Mouse (Mus musculus): ENCODE data around the gene Soga3. TPM values are rescaled to one million over a fixed set of nuclear protein-coding genes. Genes with fewer than 3 reads are reported as not detected.

Soga3 gene
- polyA plus RNA-seq, 1 experiment: not detected

DNA sequence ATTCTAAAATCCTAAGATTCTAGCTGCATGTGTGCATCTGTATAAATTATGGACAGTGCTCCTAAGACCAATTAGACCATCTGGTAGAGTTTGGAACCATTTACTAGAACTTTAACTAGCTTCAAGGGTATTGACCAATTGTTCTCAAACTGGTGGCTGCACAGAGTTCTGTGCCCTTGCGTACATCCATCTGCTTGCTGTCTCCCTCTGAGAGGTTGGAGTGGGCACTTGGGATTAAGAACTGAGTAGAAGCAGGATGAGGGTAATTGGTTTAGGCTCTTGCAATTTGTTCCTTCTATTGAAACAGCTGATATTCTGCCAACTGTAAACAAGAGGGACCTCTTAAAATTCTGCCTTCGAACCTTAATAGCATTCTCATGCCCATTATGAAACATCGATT lies 11.7 kb downstream of the Soga3 start:
- TF ChIP-seq GATA1 (IDR thresholded peaks at IDR 0.05; ENCODE audit: low read length) (no peak), TAL1 (IDR thresholded peaks at IDR 0.05; ENCODE audit: low read length) (no peak)
- Histone ChIP-seq H3K4me1 (ENCODE audit: control insufficient read depth) (no peaks in the 10 kb centered on the region), H3K27me3 (ENCODE audit: control insufficient read depth) (no peaks in the 10 kb centered on the region), H3K9me3 (ENCODE audit: control insufficient read depth, low read length) (no peaks in the 10 kb centered on the region), H3K36me3 (ENCODE audit: control insufficient read depth) (no peaks in the 10 kb centered on the region), H3K4me3 (replicated peaks) (no peak overlapping the region)

DNA sequence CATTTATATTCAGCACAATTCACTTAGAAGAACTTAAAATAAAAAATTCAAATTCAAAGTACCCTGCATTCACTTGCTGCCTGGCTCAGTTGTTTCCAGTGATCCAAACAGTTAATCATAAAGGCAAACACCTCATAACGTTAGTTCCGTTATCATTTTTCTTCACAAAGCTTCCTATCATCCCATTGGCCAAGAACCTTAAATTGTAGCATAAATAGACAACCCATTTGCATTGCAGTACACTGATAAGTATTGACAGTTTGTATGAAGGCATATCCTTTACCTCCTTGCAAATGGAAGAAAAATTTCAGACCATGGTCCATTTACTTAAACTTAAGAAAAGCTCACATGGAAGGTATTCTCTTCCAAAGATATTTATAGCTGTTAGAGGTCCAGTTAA lies 18.0 kb downstream of the Soga3 start:
- Histone ChIP-seq H3K4me3 (replicated peaks) (no peak overlapping the region), H3K9me3 (ENCODE audit: control insufficient read depth, low read length) (no peaks in the 10 kb centered on the region), H3K27me3 (ENCODE audit: control insufficient read depth) (no peaks in the 10 kb centered on the region), H3K36me3 (ENCODE audit: control insufficient read depth) (no peaks in the 10 kb centered on the region), H3K4me1 (ENCODE audit: control insufficient read depth) (no peaks in the 10 kb centered on the region)
- no peak for TF ChIP-seq GATA1 (IDR thresholded peaks at IDR 0.05; ENCODE audit: low read length)

DNA sequence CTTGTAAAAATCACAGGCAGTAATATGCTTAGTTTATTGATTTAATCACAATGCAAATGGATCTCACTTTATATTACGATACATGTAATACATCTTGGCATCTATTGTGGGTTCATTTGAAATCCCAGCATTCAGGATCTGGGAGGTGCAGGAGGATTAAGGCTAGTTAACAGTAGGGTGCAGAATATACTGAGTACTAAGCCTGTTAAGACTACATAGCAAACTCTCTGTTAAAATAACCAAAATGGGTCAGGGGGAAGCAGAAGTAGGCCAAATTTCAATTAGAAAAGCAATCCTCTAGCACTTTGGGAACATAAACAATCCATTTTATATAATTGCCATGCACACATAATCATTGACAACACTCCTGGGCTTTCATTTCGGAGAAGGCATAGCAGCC lies 30.1 kb downstream of the Soga3 start:
- no peaks in the 10 kb centered on the region for H3K27me3 ChIP-seq (ENCODE audit: control insufficient read depth)
- H3K9me3 ChIP-seq (ENCODE audit: control insufficient read depth, low read length): no peaks in the 10 kb centered on the region
- H3K4me3 ChIP-seq (replicated peaks): no peak overlapping the region
- H3K4me1 ChIP-seq (ENCODE audit: control insufficient read depth): no peaks in the 10 kb centered on the region
- no peak for TF ChIP-seq GATA1 (IDR thresholded peaks at IDR 0.05; ENCODE audit: low read length)
- TF ChIP-seq TAL1 (IDR thresholded peaks at IDR 0.05; ENCODE audit: low read length): no peak
- H3K36me3 ChIP-seq (ENCODE audit: control insufficient read depth): no peaks in the 10 kb centered on the region

DNA sequence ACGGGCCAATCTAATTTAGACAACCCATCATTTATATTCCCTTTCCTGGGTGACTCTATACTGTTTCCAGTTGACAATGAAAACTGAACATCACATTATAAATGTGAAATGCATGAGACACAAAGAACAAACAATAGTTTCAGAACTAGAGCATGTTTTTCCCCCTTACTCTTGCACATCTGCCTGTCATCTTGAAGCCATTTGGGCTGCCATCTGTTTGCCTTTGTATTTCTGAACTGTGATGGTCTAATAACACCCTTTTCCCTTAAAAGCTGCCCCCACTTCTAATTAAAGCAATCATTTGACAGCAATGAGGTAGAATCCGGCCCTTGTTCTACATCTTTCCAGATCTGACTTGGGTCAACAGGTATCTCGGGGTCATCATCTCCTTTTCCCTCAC lies 32.0 kb downstream of the Soga3 start:
- no peaks in the 10 kb centered on the region for H3K4me1 ChIP-seq (ENCODE audit: control insufficient read depth)
- no peaks in the 10 kb centered on the region for H3K36me3 ChIP-seq (ENCODE audit: control insufficient read depth)
- H3K4me3 ChIP-seq (replicated peaks): no peak overlapping the region
- no peaks in the 10 kb centered on the region for H3K27me3 ChIP-seq (ENCODE audit: control insufficient read depth)
- TF ChIP-seq TAL1 (IDR thresholded peaks at IDR 0.05; ENCODE audit: low read length) (no peak), GATA1 (IDR thresholded peaks at IDR 0.05; ENCODE audit: low read length) (no peak)
- no peaks in the 10 kb centered on the region for H3K9me3 ChIP-seq (ENCODE audit: control insufficient read depth, low read length)

DNA sequence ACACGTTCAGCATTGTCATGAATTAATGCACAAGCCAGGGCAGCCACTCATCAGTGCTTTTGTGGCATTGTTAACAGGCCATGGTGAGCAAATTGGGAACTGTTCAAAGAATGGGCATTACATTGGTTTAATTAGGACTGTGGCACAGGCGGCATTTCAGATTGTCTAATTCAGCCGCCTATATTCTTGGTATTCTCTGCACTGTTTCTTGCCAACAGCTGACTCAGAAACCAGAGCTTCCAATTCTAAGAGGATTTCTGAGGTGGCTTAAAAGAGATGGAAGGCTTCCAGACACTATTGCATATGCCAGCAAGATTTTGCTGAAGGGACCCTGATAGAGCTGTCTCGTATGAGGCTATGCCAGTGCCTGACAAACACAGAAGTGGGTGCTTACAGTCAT lies 33.2 kb downstream of the Soga3 start:
- no peak overlapping the region for H3K4me3 ChIP-seq (replicated peaks)
- no peaks in the 10 kb centered on the region for H3K36me3 ChIP-seq (ENCODE audit: control insufficient read depth)
- no peaks in the 10 kb centered on the region for H3K27me3 ChIP-seq (ENCODE audit: control insufficient read depth)
- TF ChIP-seq GATA1 (IDR thresholded peaks at IDR 0.05; ENCODE audit: low read length): no peak
- TF ChIP-seq TAL1 (IDR thresholded peaks at IDR 0.05; ENCODE audit: low read length): no peak
- no peaks in the 10 kb centered on the region for H3K4me1 ChIP-seq (ENCODE audit: control insufficient read depth)
- H3K9me3 ChIP-seq (ENCODE audit: control insufficient read depth, low read length): no peaks in the 10 kb centered on the region

DNA sequence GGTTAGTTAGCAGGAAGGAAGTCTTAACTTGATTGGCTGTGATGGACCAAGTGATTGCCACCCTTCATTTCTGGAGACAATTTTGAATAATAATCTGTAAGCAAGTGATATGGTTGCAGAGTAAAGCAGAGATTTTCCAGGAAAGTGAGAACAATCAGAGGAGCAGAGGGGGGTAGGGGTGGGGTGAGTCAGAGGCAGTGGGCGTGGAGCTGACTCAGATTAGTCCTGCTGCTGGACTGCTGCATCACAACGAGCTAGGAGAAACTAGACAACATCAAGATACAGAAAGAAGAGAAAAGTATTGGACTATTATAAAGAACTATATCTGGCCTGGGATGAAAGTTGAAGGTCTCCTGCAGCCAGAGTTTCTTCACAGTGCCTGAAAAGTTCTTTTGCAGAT lies 34.4 kb downstream of the Soga3 start:
- no peaks in the 10 kb centered on the region for H3K4me1 ChIP-seq (ENCODE audit: control insufficient read depth)
- TF ChIP-seq TAL1 (IDR thresholded peaks at IDR 0.05; ENCODE audit: low read length): no peak
- no peak for TF ChIP-seq GATA1 (IDR thresholded peaks at IDR 0.05; ENCODE audit: low read length)
- H3K4me3 ChIP-seq (replicated peaks): no peak overlapping the region
- no peaks in the 10 kb centered on the region for H3K27me3 ChIP-seq (ENCODE audit: control insufficient read depth)
- H3K36me3 ChIP-seq (ENCODE audit: control insufficient read depth): no peaks in the 10 kb centered on the region
- H3K9me3 ChIP-seq (ENCODE audit: control insufficient read depth, low read length): no peaks in the 10 kb centered on the region

DNA sequence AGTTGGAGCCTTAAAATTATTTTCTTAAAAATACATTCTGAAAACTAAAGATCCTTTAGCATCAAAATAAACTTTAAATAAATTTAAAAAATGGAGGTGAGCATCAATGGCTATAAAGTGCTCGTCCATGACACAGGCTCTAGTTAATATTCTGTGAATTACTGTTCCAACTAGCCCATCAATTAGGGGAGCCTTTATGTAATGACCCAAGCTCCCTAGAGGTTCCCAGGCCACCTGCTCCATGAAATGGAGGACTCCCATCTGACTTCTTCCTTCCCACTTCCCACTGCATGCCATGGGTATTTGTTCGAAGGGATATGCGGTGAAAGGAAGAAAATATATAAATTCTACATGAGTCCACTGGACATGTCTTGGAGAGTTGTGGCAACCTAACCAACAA lies 36.6 kb downstream of the Soga3 start:
- Histone ChIP-seq H3K9me3 (ENCODE audit: control insufficient read depth, low read length) (no peaks in the 10 kb centered on the region), H3K4me1 (ENCODE audit: control insufficient read depth) (no peaks in the 10 kb centered on the region), H3K36me3 (ENCODE audit: control insufficient read depth) (no peaks in the 10 kb centered on the region), H3K4me3 (replicated peaks) (no peak overlapping the region), H3K27me3 (ENCODE audit: control insufficient read depth) (no peaks in the 10 kb centered on the region)
- TF ChIP-seq TAL1 (IDR thresholded peaks at IDR 0.05; ENCODE audit: low read length) (no peak), GATA1 (IDR thresholded peaks at IDR 0.05; ENCODE audit: low read length) (no peak)

DNA sequence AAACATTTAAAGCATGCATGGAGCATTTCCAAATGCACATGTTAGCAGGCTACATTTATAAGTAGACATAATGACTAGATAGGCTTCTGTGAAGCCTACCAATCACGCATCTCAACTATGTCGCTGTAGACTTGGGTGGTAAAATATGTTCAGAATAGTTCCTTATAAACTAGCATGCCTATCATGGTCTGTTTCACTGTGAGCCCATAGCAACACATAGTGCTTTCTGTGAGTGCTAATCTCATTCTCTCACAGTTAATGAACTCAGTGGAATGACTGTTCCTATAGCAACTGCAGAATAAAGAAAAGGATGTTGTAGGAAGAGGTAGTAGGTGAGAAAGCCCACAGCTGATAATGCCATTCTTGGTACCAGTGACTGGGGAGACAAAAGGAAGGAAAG lies 37.4 kb downstream of the Soga3 start:
- Histone ChIP-seq H3K36me3 (ENCODE audit: control insufficient read depth) (no peaks in the 10 kb centered on the region), H3K27me3 (ENCODE audit: control insufficient read depth) (no peaks in the 10 kb centered on the region), H3K4me3 (replicated peaks) (no peak overlapping the region), H3K9me3 (ENCODE audit: control insufficient read depth, low read length) (no peaks in the 10 kb centered on the region), H3K4me1 (ENCODE audit: control insufficient read depth) (no peaks in the 10 kb centered on the region)
- TF ChIP-seq GATA1 (IDR thresholded peaks at IDR 0.05; ENCODE audit: low read length) (no peak), TAL1 (IDR thresholded peaks at IDR 0.05; ENCODE audit: low read length) (no peak)

DNA sequence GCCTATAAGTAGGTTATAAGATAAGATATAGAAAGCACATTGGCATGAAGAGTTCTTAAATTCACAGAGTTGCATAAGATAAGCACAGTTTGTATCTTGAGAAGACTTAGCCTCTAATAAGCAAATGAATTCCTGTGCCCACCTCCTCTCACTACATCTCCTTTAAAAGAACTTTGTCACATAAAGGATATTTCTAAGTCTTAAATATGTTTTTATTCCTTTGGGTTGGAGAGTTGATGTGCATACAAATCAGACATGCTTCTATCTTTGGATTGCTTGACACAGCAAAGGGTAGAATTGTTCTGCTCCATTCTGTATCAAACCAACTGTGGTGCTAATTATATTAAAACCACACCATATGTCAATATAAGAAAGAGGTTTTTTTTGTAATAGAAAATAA lies 50.1 kb downstream of the Soga3 start:
- H3K36me3 ChIP-seq (ENCODE audit: control insufficient read depth): no peaks in the 10 kb centered on the region
- H3K4me3 ChIP-seq (replicated peaks): no peak overlapping the region
- no peaks in the 10 kb centered on the region for H3K4me1 ChIP-seq (ENCODE audit: control insufficient read depth)
- no peaks in the 10 kb centered on the region; the same call in 1 of the 2 replicates for H3K27me3 ChIP-seq (ENCODE audit: control insufficient read depth)
- no peak for TF ChIP-seq TAL1 (IDR thresholded peaks at IDR 0.05; ENCODE audit: low read length)
- no peak for TF ChIP-seq GATA1 (IDR thresholded peaks at IDR 0.05; ENCODE audit: low read length)
- peaks cover 15% of the 10 kb centered on the region for H3K9me3 ChIP-seq (ENCODE audit: control insufficient read depth, low read length)

DNA sequence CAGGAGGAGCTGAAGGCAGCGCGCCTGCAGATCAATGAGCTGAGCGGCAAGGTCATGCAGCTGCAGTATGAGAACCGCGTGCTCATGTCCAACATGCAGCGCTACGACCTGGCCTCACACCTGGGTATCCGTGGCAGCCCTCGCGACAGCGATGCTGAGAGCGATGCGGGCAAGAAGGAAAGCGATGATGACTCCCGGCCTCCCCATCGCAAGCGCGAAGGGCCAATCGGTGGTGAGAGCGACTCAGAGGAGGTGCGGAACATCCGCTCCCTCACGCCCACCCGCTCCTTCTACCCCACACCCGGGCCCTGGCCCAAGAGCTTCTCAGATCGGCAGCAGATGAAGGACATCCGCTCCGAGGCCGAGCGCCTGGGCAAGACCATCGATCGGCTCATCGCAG lies 53.2 kb downstream of the Soga3 start:
- Histone ChIP-seq H3K27me3 (ENCODE audit: control insufficient read depth) (no peaks in the 10 kb centered on the region; the same call in 1 of the 2 replicates), H3K4me3 (replicated peaks) (no peak overlapping the region), H3K4me1 (ENCODE audit: control insufficient read depth) (no peaks in the 10 kb centered on the region), H3K36me3 (ENCODE audit: control insufficient read depth) (no peaks in the 10 kb centered on the region), H3K9me3 (ENCODE audit: control insufficient read depth, low read length) (peaks cover 15% of the 10 kb centered on the region)
- TF ChIP-seq TAL1 (IDR thresholded peaks at IDR 0.05; ENCODE audit: low read length) (no peak), GATA1 (IDR thresholded peaks at IDR 0.05; ENCODE audit: low read length) (no peak)
